Mouse (Mus musculus) stomach, embryonic 14.5 days (tissue): ENCODE data around the gene 4933412E24Rik. TPM values are rescaled to one million over a fixed set of nuclear protein-coding genes. Genes with fewer than 3 reads are reported as not detected.

ENCODE experiments used
- ATAC-seq: fragments of 200-750 bp; cut with Nextera tagmentation; 2 replicates; pipeline ENCODE4 v1.8.0; 2017; ENCODE audit warnings: low read depth, moderate TSS enrichment; ENCODE audit not compliant: insufficient number of reproducible peaks, insufficient read depth, low FRiP score
- H3K27ac ChIP-seq: fragments of 300-500 bp; sonication (generic); 2 replicates; pipeline ENCODE4 v1.5.1; 2014; ENCODE audit warnings: mild to moderate bottlenecking, low read length, moderate library complexity, mixed read lengths
- H3K27me3 ChIP-seq: fragments of 300-500 bp; sonication (generic); 2 replicates; pipeline ENCODE4 v1.6.1; 2014; ENCODE audit warnings: low read length, control low read depth, mixed read lengths; ENCODE audit not compliant: control insufficient read depth, insufficient read depth
- H3K36me3 ChIP-seq: fragments of 300-500 bp; sonication (generic); 2 replicates; pipeline ENCODE4 v1.6.1; 2014; ENCODE audit warnings: mild to moderate bottlenecking, control low read depth, low read length, moderate library complexity, mixed read lengths; ENCODE audit not compliant: control insufficient read depth, insufficient read depth
- H3K4me1 ChIP-seq: fragments of 300-500 bp; sonication (generic); 2 replicates; pipeline ENCODE4 v1.6.1; 2014; ENCODE audit warnings: low read length, control low read depth, mixed read lengths; ENCODE audit not compliant: control insufficient read depth, insufficient read depth
- H3K4me2 ChIP-seq: fragments of 300-500 bp; sonication (generic); replicated peaks from 2 replicates; pipeline ENCODE4 v1.6.1; 2014; ENCODE audit warnings: low read depth, low read length, control low read depth
- H3K4me3 ChIP-seq: fragments of 300-500 bp; sonication (generic); 2 replicates; pipeline ENCODE4 v1.5.1; 2014; ENCODE audit warnings: low read depth, low read length, control low read depth
- H3K9ac ChIP-seq: fragments of 300-500 bp; sonication (generic); replicated peaks from 2 replicates; pipeline ENCODE4 v1.6.1; 2014; ENCODE audit warnings: low read depth, mild to moderate bottlenecking, control low read depth, low read length, moderate library complexity, mixed read lengths
- H3K9me3 ChIP-seq: fragments of 300-500 bp; sonication (generic); 2 replicates; pipeline ENCODE4 v1.6.1; 2016; ENCODE audit warnings: low read depth, low read length, control low read depth; ENCODE audit not compliant: control insufficient read depth
- WGBS: fragments of 180-500 bp; shearing (Covaris S2); extraction: QIAGEN DNeasy Blood & Tissue Kit; methylation state at CpG from one replicate; pipeline ENCODE4 v1.1.7; 2014; 5-methylcytosine and 5-hydroxymethylcytosine counted together
- polyA plus RNA-seq: library from polyadenylated mRNA; unstranded; fragments of >200 nt; fragmentation: Nextera tagmentation; extraction: Ambion mirVana; gene quantifications from 2 replicates; pipeline ENCODE4 v1.2.1, GENCODE M21; 2014

The 4933412E24Rik gene
- not detected in 2 replicates for polyA plus RNA-seq

- no peaks in the 10 kb centered on the region for H3K36me3 ChIP-seq
- 93% methylated on average over 7 of the region's 7 CpGs for WGBS
- H3K4me2 ChIP-seq, result no peak within 1 kb of the TSS
- ATAC-seq, result no peak
- no peak within 1 kb of the TSS for H3K4me3 ChIP-seq
- H3K9me3 ChIP-seq, result no peaks in the 10 kb centered on the region
- H3K27ac ChIP-seq, result no peak within 1 kb of the TSS
- H3K27me3 ChIP-seq, result no peaks in the 10 kb centered on the region
- H3K9ac ChIP-seq, result no peak within 1 kb of the TSS
- no peaks in the 10 kb centered on the region for H3K4me1 ChIP-seq
Observed at GRCm38 (mm10) chr15:60016513-60016912, at the start of gene 4933412E24Rik. Gene 4933412E24Rik (minus strand): TSS chr15:60016613.

GRCm38 (mm10) chr15:60030728-60031127, 14.3 kb upstream of the 4933412E24Rik start:
- Histone ChIP-seq H3K4me2 (no peak overlapping the region), H3K9me3 (no peaks in the 10 kb centered on the region), H3K9ac (no peak overlapping the region), H3K27ac (no peak overlapping the region), H3K27me3 (no peaks in the 10 kb centered on the region), H3K4me1 (no peaks in the 10 kb centered on the region), H3K4me3 (no peak overlapping the region), H3K36me3 (no peaks in the 10 kb centered on the region)
- WGBS, result 62% methylated on average over 3 of the region's 3 CpGs
- ATAC-seq, result no peak

DNA sequence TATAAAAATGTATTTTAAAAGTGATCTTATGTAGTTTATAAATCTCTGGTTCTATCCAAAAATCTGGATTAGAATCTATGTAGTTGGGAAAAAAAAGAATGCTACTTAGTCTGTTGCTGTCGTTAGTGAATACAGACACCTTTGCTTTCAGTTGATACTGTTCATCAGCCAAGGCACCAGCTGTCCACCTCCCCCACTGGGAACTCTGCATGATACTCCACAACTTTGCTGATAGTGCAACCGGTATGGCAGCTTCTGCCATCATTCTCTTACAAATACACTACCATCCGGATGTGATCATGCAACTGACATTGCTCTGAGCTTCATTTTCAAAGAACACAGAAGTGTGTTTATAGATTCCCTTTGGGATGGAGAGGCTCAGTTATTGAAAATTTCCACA, 4.8 kb upstream of the 4933412E24Rik start:
- Histone ChIP-seq H3K4me1 (no peaks in the 10 kb centered on the region), H3K4me3 (no peak overlapping the region), H3K36me3 (no peaks in the 10 kb centered on the region), H3K27ac (no peak overlapping the region), H3K27me3 (no peaks in the 10 kb centered on the region), H3K9ac (no peak overlapping the region), H3K9me3 (no peaks in the 10 kb centered on the region), H3K4me2 (no peak overlapping the region)
- WGBS, result 26% methylated on average over 3 of the region's 3 CpGs
- ATAC-seq, result no peak

- H3K27ac ChIP-seq, result no peak overlapping the region
- no peak overlapping the region for H3K9ac ChIP-seq
- no peaks in the 10 kb centered on the region for H3K36me3 ChIP-seq
- H3K4me3 ChIP-seq, result no peak overlapping the region
- H3K4me2 ChIP-seq, result no peak overlapping the region
- no peak for ATAC-seq
- H3K4me1 ChIP-seq, result no peaks in the 10 kb centered on the region
- no peaks in the 10 kb centered on the region for H3K27me3 ChIP-seq
- H3K9me3 ChIP-seq, result no peaks in the 10 kb centered on the region
- WGBS, result 95% methylated on average over 4 of the region's 4 CpGs
Observed at GRCm38 (mm10) chr15:60010199-60010598, 6.2 kb downstream of the 4933412E24Rik start.

- no peaks in the 10 kb centered on the region for H3K4me1 ChIP-seq
- no peaks in the 10 kb centered on the region for H3K36me3 ChIP-seq
- H3K9me3 ChIP-seq, result no peaks in the 10 kb centered on the region
- no peak overlapping the region for H3K4me2 ChIP-seq
- H3K9ac ChIP-seq, result no peak overlapping the region
- no peak for ATAC-seq
- WGBS, result 86% methylated on average over 3 of the region's 3 CpGs
- no peak overlapping the region for H3K4me3 ChIP-seq
- H3K27ac ChIP-seq, result no peak overlapping the region
- no peaks in the 10 kb centered on the region for H3K27me3 ChIP-seq
Observed at GRCm38 (mm10) chr15:60009610-60010009, 6.8 kb downstream of the 4933412E24Rik start.

GRCm38 (mm10) chr15:59983777-59984176, 32.6 kb downstream of the 4933412E24Rik start:
- Histone ChIP-seq H3K9me3 (no peaks in the 10 kb centered on the region), H3K4me3 (no peak overlapping the region), H3K27ac (no peak overlapping the region), H3K27me3 (no peaks in the 10 kb centered on the region), H3K4me1 (no peaks in the 10 kb centered on the region), H3K4me2 (no peak overlapping the region), H3K36me3 (no peaks in the 10 kb centered on the region), H3K9ac (no peak overlapping the region)
- 76% methylated on average over 4 of the region's 4 CpGs for WGBS
- ATAC-seq, result no peak

- H3K36me3 ChIP-seq, result no peaks in the 10 kb centered on the region
- no peak overlapping the region for H3K9ac ChIP-seq
- no peak overlapping the region for H3K4me3 ChIP-seq
- WGBS, result 34% methylated on average over 3 of the region's 3 CpGs
- H3K9me3 ChIP-seq, result no peaks in the 10 kb centered on the region
- no peak overlapping the region for H3K4me2 ChIP-seq
- H3K4me1 ChIP-seq, result no peaks in the 10 kb centered on the region
- no peak for ATAC-seq
- H3K27me3 ChIP-seq, result no peaks in the 10 kb centered on the region
- H3K27ac ChIP-seq, result no peak overlapping the region
Observed at GRCm38 (mm10) chr15:59975310-59975709, 41.1 kb downstream of the 4933412E24Rik start.

GRCm38 (mm10) chr15:59974584-59974983, 41.8 kb downstream of the 4933412E24Rik start:
- no peak overlapping the region for H3K9ac ChIP-seq
- H3K4me2 ChIP-seq, result no peak overlapping the region
- no peak for ATAC-seq
- H3K9me3 ChIP-seq, result no peaks in the 10 kb centered on the region
- H3K27me3 ChIP-seq, result no peaks in the 10 kb centered on the region
- H3K4me3 ChIP-seq, result no peak overlapping the region
- no peaks in the 10 kb centered on the region for H3K36me3 ChIP-seq
- no peak overlapping the region for H3K27ac ChIP-seq
- no peaks in the 10 kb centered on the region for H3K4me1 ChIP-seq
- WGBS, result 59% methylated on average over 5 of the region's 5 CpGs
